Mouse (Mus musculus) embryonic stem cell, embryonic (primary cell): Measurements from ENCODE around the gene Nectin4.

Experiments used
- CTCF ChIA-PET, 4 experiments: fragments of 300-600 bp in 2 of 4; fragments of 350-600 bp in 2 of 4; sonication (Branson Sonifier 250); formaldehyde crosslinking; loops; one replicate each; lab custom pipeline; 2022; ENCODE audit warnings: inconsistent platforms in 2 of 4; lab: Charles Lee
- POLR2A ChIA-PET, 4 experiments: fragments of 300-600 bp in 2 of 4; fragments of 350-600 bp in 2 of 4; sonication (Branson Sonifier 250); formaldehyde crosslinking; loops; one replicate each; lab custom pipeline; 2022; ENCODE audit warnings: antibody characterized with exemption in 4 of 4, inconsistent platforms in 1 of 4; lab: Charles Lee

The Nectin4 gene

DNA sequence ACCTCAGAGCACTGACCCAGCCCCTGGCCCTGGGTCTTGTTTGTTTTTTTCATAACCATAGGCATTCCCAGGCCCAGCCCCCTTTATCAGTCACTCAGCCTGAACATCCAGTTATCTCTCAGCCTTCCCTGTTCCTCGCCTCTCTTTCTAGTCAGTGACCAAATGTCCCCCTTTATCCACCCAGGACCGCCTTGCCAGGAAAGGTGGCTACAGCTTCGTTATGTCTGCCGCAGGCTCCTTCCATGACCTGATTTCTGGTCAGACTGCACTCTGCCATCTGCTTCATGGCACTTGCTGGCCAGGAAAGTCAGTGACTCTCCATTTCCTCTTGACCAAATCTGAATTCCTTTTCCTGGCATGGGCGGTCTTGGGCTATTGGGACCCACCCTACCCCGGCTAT lies 8.4 kb downstream of the Nectin4 start:
- POLR2A ChIA-PET: interaction anchor here in 1 of 4 experiments (0.8 to 1.3 kb wide), 4 partner anchors 10 to 48 kb away, joined by 3 to 4 read pairs (median 3); partner anchors contain the start of genes Nit1 and Pfdn2

GRCm38 (mm10) chr1:171379935-171380599 lies 10.2 kb downstream of the Nectin4 start:
- CTCF ChIA-PET: interaction anchor here (0.5 to 2.4 kb wide), 36 partner anchors 9 to 985 kb away, joined by 3 to 15 read pairs (median 4); partner anchors contain the start of genes Nectin4 (in 2 of the 4), Adamts4 (in 1 of the 4), F11r (in 1 of the 4) and Klhdc9 (in 1 of the 4)
- POLR2A ChIA-PET: interaction anchor here in 3 of 4 experiments (0.6 to 2.2 kb wide), 24 partner anchors 9 to 122 kb away, joined by 3 to 12 read pairs (median 3); partner anchors contain the start of genes Klhdc9 (in 2 of the 3), Arhgap30 (in 1 of the 3), B4galt3 (in 1 of the 3) and Nectin4 (in 1 of the 3)

More for the DNA sequence above, 8.4 kb downstream of the Nectin4 start:
- CTCF ChIA-PET: interaction anchor here in 1 of 4 experiments (1.0 kb wide), 1 partner anchor 9 kb away, joined by 3 read pairs; no protein-coding TSS in a partner anchor

- ChIA-PET POLR2A (interaction anchor here in 2 of 4 experiments (0.6 to 1.7 kb wide), 6 partner anchors 8 to 819 kb away, joined by 3 to 6 read pairs (median 3); no protein-coding TSS in a partner anchor), CTCF (interaction anchor here in 2 of 4 experiments (1.0 kb wide), 2 partner anchors 21 to 122 kb away, joined by 3 read pairs; no protein-coding TSS in a partner anchor)
Observed at GRCm38 (mm10) chr1:171382096-171382620, 12.3 kb downstream of the Nectin4 start.

DNA sequence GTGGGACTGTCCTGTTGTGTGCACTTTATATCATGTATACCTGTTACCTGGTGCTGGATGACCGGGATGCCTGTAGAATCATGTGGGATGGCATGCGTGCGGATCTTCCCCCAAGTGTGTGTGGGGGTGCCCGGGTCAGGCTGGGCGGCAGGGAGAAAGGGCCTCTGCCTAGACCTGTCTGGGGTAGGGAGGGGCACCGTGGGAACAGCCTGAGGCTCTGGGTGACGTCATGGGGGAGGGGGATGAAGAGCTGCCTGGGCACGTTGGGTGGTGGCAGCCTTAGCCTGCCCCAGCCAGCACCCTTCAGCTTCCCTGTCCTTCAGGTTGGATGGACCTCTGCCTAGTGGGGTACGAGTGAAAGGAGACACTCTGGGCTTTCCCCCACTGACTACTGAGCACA lies 14.5 kb downstream of the Nectin4 start:
- ChIA-PET CTCF (interaction anchor here (0.6 to 1.4 kb wide), 12 partner anchors 9 to 1000 kb away, joined by 3 to 9 read pairs (median 4); partner anchors contain the start of genes Klhdc9 (in 1 of the 4) and Usf1 (in 1 of the 4)), POLR2A (interaction anchor here (0.7 to 3.9 kb wide), 20 partner anchors 9 to 118 kb away, joined by 3 to 25 read pairs (median 4); partner anchors contain the start of genes Klhdc9 (in 3 of the 4), F11r (in 1 of the 4), Nit1 (in 1 of the 4) and Pfdn2 (in 1 of the 4))

DNA sequence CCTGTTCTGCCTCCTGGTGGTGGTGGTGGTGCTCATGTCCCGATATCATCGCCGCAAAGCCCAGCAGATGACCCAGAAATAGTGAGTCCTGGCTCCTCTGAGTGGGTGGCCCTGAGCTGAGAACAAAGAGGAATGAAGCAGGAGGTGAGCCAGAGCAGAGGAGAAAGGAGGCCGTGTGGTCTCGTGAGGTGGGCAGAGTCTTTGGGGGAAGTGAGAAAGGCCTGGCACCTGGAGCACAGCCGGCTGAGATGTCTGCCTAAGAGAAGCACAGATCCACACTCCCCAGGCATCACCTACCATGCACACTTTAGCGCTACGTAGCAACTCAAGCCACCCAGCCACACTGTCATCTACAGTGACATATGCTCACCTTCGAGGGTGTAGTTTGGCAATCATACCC lies 15.3 kb downstream of the Nectin4 start:
- CTCF ChIA-PET: interaction anchor here in 3 of 4 experiments (0.5 to 1.4 kb wide), 8 partner anchors 16 to 384 kb away, joined by 3 to 8 read pairs (median 4); partner anchors contain the start of genes Adamts4 (in 1 of the 3) and Klhdc9 (in 1 of the 3)

GRCm38 (mm10) chr1:171387099-171387498 lies 17.2 kb downstream of the Nectin4 start:
- ChIA-PET CTCF (interaction anchor here (0.5 to 2.2 kb wide), 28 partner anchors 9 to 282 kb away, joined by 3 to 10 read pairs (median 4); partner anchors contain the start of genes Klhdc9 (in 3 of the 4), F11r (in 1 of the 4), Nectin4 (in 1 of the 4) and Usf1 (in 1 of the 4)), POLR2A (interaction anchor here in 3 of 4 experiments (0.5 to 2.0 kb wide), 10 partner anchors 9 to 115 kb away, joined by 3 to 7 read pairs (median 4); partner anchors contain the start of genes Klhdc9 (in 3 of the 3) and Usf1 (in 1 of the 3))

More for the DNA sequence above, 15.3 kb downstream of the Nectin4 start:
- POLR2A ChIA-PET: interaction anchor here in 3 of 4 experiments (0.5 to 3.9 kb wide), 17 partner anchors 10 to 162 kb away, joined by 3 to 25 read pairs (median 5); partner anchors contain the start of genes Klhdc9 (in 3 of the 3), B4galt3 (in 1 of the 3), F11r (in 1 of the 3) and Nit1 (in 1 of the 3)

DNA sequence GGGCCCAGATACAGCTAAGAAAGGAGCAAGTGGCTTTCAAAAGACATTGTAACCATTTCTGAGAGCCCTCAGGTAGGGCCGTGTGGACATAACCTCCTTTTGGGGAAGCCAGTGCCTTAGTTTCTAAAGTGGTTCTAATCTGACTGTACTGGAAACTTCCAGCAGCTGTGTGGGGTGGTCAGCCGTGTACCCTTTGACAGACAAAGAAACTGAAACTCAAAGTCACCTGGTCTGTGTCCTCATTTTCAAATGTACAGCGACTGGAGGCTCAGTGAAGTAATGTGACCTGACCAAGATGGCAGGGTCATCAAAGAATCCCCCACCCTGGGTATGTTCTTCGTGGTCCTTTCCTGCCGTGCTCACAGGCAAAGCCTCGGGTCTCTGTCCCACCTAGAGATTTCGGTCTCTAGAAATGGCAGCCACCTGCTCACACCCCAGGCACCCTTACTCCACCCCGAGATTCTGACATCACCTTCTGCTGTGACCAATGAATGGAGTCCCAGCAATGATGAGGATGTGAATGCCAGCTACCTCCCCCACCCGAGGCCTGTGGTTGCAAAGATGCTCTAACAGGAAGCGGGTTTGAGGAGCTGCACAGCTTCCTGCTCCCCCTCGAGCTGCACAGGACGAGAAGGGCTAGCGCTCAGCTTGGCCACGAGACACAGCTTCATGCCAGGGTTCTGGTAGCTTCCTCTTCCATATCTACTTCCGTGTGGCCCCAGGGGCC lies 18.6 kb downstream of the Nectin4 start, which contains the start of gene Arhgap30:
Arhgap30 (plus strand) TSS at position 579 of the 727 bp plus-strand sequence.
- ChIA-PET CTCF (interaction anchor here (0.5 to 2.2 kb wide), 13 partner anchors 8 to 228 kb away, joined by 3 to 10 read pairs (median 3); partner anchors contain the start of gene Klhdc9 (in 1 of the 4)), POLR2A (interaction anchor here (0.8 to 2.9 kb wide), 28 partner anchors 8 to 300 kb away, joined by 3 to 18 read pairs (median 5); partner anchors contain the start of genes Usf1 (in 2 of the 4), Cfap126 (in 1 of the 4), Dedd (in 1 of the 4) and F11r (in 1 of the 4))

- ChIA-PET CTCF (interaction anchor here in 2 of 4 experiments (0.6 to 2.2 kb wide), 6 partner anchors 10 to 174 kb away, joined by 3 to 7 read pairs (median 4); partner anchors contain the start of gene Ppox (in 1 of the 2)), POLR2A (interaction anchor here (0.5 to 2.9 kb wide), 38 partner anchors 8 to 273 kb away, joined by 3 to 18 read pairs (median 4); partner anchors contain the start of genes Klhdc9 (in 3 of the 4), Usf1 (in 3 of the 4), F11r (in 2 of the 4) and Ppox (in 1 of the 4))
Observed at GRCm38 (mm10) chr1:171390101-171390500, 20.2 kb downstream of the Nectin4 start.

GRCm38 (mm10) chr1:171401821-171402220 lies 31.9 kb downstream of the Nectin4 start:
- ChIA-PET CTCF (interaction anchor here in 2 of 4 experiments (1.1 to 2.2 kb wide), 3 partner anchors 12 to 42 kb away, joined by 3 to 5 read pairs (median 3); no protein-coding TSS in a partner anchor), POLR2A (interaction anchor here in 3 of 4 experiments (0.6 to 3.5 kb wide), 20 partner anchors 8 to 285 kb away, joined by 3 to 38 read pairs (median 4); partner anchors contain the start of genes Klhdc9 (in 2 of the 3), Usf1 (in 2 of the 3), Alyref2 (in 1 of the 3) and Arhgap30 (in 1 of the 3))

DNA sequence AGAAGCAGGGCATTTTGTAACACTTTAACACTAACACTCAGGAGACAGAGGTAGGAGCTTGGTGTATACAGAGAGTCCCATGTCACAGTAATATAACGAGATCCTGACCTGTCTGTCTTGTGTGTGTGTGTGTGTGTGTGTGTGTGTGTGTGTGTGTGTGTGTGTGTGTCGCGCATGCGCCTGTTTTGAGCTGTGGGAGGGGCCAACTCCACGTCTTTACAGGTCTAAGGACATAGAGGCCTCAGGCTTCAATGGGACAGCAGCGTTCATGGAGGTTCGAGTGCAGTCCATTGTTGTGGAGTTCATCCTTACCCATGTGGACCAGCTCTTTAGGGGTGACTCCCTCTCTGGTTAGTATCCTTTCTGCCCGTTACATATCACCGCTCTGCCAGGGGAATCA lies 33.1 kb downstream of the Nectin4 start:
- ChIA-PET POLR2A (interaction anchor here in 3 of 4 experiments (0.6 to 3.5 kb wide), 21 partner anchors 8 to 274 kb away, joined by 3 to 38 read pairs (median 4); partner anchors contain the start of genes Usf1 (in 3 of the 3), Alyref2 (in 1 of the 3), Arhgap30 (in 1 of the 3) and F11r (in 1 of the 3)), CTCF (interaction anchor here in 2 of 4 experiments (0.6 to 1.3 kb wide), 3 partner anchors 23 to 98 kb away, joined by 3 to 4 read pairs (median 4); no protein-coding TSS in a partner anchor)

- CTCF ChIA-PET: no interaction called here
Observed at GRCm38 (mm10) chr1:171407263-171407662, 37.4 kb downstream of the Nectin4 start.

DNA sequence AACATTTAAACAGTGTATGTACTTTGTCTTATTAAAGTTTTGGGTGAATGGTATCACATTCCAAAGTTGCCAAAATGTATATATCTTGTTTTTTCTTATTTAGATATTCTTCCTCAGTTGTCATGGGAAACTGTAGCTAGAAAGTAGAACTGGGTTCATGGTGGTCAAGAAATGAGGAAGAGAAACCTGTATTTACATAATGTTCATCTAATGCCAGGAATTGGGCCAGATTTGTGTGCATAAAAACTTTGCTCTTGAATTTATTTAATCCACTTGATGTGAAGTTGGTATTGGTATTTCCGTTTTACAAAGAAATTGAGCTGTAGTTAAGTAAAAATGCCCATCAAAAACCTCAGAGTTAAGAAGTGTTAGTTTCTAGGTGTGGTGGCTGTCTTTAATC lies 40.3 kb downstream of the Nectin4 start:
- CTCF ChIA-PET: interaction anchor here in 3 of 4 experiments (0.5 to 2.1 kb wide), 6 partner anchors 52 to 280 kb away, joined by 3 to 7 read pairs (median 5); partner anchors contain the start of gene Ppox (in 1 of the 3)
- POLR2A ChIA-PET: interaction anchor here (0.7 to 4.6 kb wide), 37 partner anchors 8 to 356 kb away, joined by 3 to 38 read pairs (median 6); partner anchors contain the start of genes Dedd (in 3 of the 4), Arhgap30 (in 2 of the 4) and F11r (in 2 of the 4)

More at GRCm38 (mm10) chr1:171407263-171407662, 37.4 kb downstream of the Nectin4 start:
- POLR2A ChIA-PET: interaction anchor here in 1 of 4 experiments (1.3 to 1.4 kb wide), 2 partner anchors 9 kb away, joined by 3 read pairs; no protein-coding TSS in a partner anchor

DNA sequence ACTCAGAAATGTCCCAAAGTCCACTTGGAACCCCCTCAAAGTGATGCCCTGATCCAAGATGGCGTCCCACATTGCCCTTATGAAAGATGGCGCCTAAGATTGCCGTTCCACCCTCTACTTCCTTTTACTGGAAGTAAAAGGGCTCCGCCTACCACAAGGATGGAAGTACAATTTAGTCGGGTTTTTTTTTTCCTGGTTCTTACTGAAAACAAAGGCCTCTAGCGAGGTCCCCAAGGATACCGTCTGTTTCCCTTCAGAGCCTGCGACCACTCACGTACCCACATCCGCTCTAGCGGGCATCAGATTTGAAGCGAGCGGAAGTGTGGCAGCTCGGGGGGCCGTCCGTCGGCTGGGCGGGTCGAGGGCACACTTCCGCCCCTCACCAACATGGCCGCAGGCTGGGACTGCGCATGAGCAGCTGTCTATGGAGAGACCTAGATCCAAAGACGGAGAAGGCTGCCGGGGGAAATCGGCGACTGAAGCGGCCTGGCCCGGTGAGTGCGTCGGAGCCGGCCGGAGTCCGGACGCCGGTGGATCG lies 41.1 kb downstream of the Nectin4 start, which contains the start of gene Usf1:
Usf1 (plus strand) TSS at position 367 of the 538 bp plus-strand sequence.
- ChIA-PET POLR2A (interaction anchor here (0.6 to 4.6 kb wide), 73 partner anchors 8 to 357 kb away, joined by 3 to 38 read pairs (median 5); partner anchors contain the start of genes Dedd (in 3 of the 4), F11r (in 3 of the 4), Arhgap30 (in 2 of the 4) and Nit1 (in 2 of the 4)), CTCF (interaction anchor here (0.6 to 2.0 kb wide), 11 partner anchors 11 to 1002 kb away, joined by 3 to 7 read pairs (median 4); partner anchors contain the start of genes F11r (in 1 of the 4) and Ppox (in 1 of the 4))

DNA sequence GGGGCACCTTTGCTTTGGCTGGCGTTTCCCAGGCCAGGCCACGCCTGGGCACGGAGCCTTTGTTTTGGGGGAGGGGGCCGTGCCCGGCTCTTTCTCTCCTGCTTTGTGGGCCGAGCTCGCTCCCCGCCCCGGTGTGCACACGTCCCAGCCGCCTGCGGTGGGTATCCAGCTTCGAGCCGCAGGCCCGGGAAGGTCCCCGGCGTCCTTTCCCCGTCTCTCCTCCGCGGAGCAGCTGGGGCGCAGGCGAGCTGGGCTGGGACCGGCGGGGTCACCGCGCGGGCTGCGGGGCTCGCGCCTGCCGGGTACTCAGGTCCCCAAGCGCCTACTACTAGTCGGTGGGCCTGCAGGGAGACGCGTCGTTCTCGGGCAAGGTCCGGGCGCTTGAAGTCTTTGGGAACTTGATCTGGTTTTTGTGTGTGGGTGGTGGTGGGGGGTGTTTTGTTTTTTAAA lies 41.6 kb downstream of the Nectin4 start:
- ChIA-PET POLR2A (interaction anchor here (0.6 to 4.6 kb wide), 67 partner anchors 8 to 519 kb away, joined by 3 to 38 read pairs (median 5); partner anchors contain the start of genes Dedd (in 3 of the 4), F11r (in 3 of the 4), Arhgap30 (in 2 of the 4) and Nit1 (in 2 of the 4)), CTCF (interaction anchor here (0.6 to 2.0 kb wide), 9 partner anchors 24 to 933 kb away, joined by 3 to 7 read pairs (median 4); partner anchors contain the start of genes F11r (in 1 of the 4) and Ppox (in 1 of the 4))
